Mouse (Mus musculus): ENCODE results near the gene Cptp.

DNA sequence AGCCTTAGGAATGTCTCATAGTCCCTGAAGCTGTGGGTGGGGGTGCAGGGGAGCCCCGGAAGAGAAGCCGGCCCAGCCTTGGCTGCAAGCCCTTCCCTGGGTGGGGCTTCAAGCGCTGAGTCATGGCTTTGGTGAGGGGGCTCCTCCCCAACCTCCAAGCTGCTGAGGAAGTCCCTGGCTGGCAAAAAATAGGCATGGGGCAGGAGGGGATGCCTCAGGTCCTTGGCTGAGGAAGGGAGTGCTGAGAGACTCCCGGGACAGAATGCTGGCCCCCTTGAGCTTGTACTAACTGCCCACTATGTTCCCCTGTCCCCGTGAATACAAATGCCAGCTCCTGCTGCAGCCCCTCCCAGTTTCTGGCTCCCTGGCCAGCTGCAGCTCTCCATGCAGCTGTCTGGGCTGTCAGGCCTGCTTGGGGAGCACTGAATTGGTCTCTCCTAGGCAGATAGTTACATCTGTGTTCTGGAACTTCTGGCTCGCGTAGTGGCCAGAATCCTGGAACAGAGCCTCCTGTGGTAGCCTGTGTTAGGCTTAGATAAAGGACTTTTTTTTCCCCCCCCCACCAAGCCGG lies 25.2 kb upstream of the Cptp start:
- TF ChIP-seq GATA1 (IDR thresholded peaks at IDR 0.05; ENCODE audit: borderline replicate concordance, low read length) (no peak), FLI1 (IDR thresholded peaks at IDR 0.05; ENCODE audit: low read length) (no peak)
